In genomic region chr8:91685408-91685807, GRCm38 (mm10) we compare ENCODE assay signal across 12 mouse cellular contexts.
DNase-seq lines count a peak whose midpoint lies in the region; ATAC-seq and TF ChIP-seq lines count a peak whose summit lies in the region.
"Had no signal": no experiment of that assay in that cellular context is flagged by ENCODE, and none has a peak within 500 bp of the region (broad histone marks: within the 10 kb centered on the region; RNA-seq: fewer than 3 reads in every experiment).

No protein-coding gene starts in this region.

- no peak overlapping the region for H3K27ac ChIP-seq in gastrocnemius, adult 2 months
- no peak overlapping the region for H3K27ac ChIP-seq in intestine, postnatal 0 days (ENCODE audit: low read depth, low read length)
- H3K27ac ChIP-seq in intestine, embryonic 16.5 days (ENCODE audit: low read length) = no peak overlapping the region
- H3K27ac ChIP-seq: intestine, embryonic 15.5 days; liver, embryonic 13.5 days; neural tube, embryonic 13.5 days had no signal

- intact Hi-C loops in gastrocnemius, adult 2 months (cut with DNase I) = no loop called here

- no peaks in the 10 kb centered on the region for H3K27me3 ChIP-seq in intestine, postnatal 0 days (replicated peaks; ENCODE audit: control insufficient read depth, insufficient read depth, low read length)
- H3K27me3 ChIP-seq in intestine, embryonic 16.5 days (replicated peaks; ENCODE audit: control insufficient read depth, insufficient read depth, low read length) = no peaks in the 10 kb centered on the region

- TF ChIP-seq CTCF in gastrocnemius, adult 2 months (IDR thresholded peaks at IDR 0.05) = peak; percentile 30; the same call in 1 of the 2 replicates
- TF ChIP-seq CTCF in intestine, postnatal 0 days (IDR thresholded peaks at IDR 0.05; ENCODE audit: low read depth) = peak; percentile 31

- no peak overlapping the region for H3K4me2 ChIP-seq in intestine, postnatal 0 days (replicated peaks; ENCODE audit: low read depth)
- H3K4me2 ChIP-seq in intestine, embryonic 16.5 days (ENCODE audit: low read depth, low read length) = no peak overlapping the region
- H3K4me2 ChIP-seq: intestine, embryonic 15.5 days; liver, embryonic 13.5 days; neural tube, embryonic 13.5 days had no signal

- H3K4me1 ChIP-seq in intestine, postnatal 0 days (replicated peaks; ENCODE audit: control insufficient read depth, insufficient read depth, low read length) = no peaks in the 10 kb centered on the region
- no peaks in the 10 kb centered on the region for H3K4me1 ChIP-seq in intestine, embryonic 16.5 days (ENCODE audit: control insufficient read depth, insufficient read depth, low read length)
- H3K4me1 ChIP-seq: intestine, embryonic 15.5 days; liver, embryonic 13.5 days had no signal

- peak; percentile 29 for DNase-seq in gastrocnemius, adult 2 months
- DNase-seq in gastrocnemius, postnatal 4 days (ENCODE audit: low spot score in 2 of 2) = no peak
- DNase-seq in lung, postnatal 10 days = peak; percentile 26
- DNase-seq in lung, postnatal 14 days = no peak
- DNase-seq in ovary, postnatal 10 days (ENCODE audit: low spot score) = no peak
- DNase-seq: adrenal gland, postnatal 25 days; gastrocnemius, postnatal 36 days; liver, embryonic 13.5 days had no signal

- no peak overlapping the region for H3K4me3 ChIP-seq in gastrocnemius, adult 2 months
- H3K4me3 ChIP-seq in intestine, postnatal 0 days (ENCODE audit: low read depth, low read length) = no peak overlapping the region
- H3K4me3 ChIP-seq in intestine, embryonic 16.5 days (ENCODE audit: low read length) = no peak overlapping the region
- H3K4me3 ChIP-seq: intestine, embryonic 15.5 days; liver, embryonic 13.5 days; neural tube, embryonic 13.5 days had no signal

- ATAC-seq in intestine, postnatal 0 days = no peak
- no peak for ATAC-seq in intestine, embryonic 16.5 days
- ATAC-seq: intestine, embryonic 15.5 days had no signal

- H3K9ac ChIP-seq in intestine, postnatal 0 days (ENCODE audit: low read depth, low read length) = no peak overlapping the region
- H3K9ac ChIP-seq in intestine, embryonic 16.5 days (ENCODE audit: low read depth, low read length) = no peak overlapping the region
- H3K9ac ChIP-seq: intestine, embryonic 15.5 days; liver, embryonic 13.5 days; neural tube, embryonic 13.5 days had no signal

- no peaks in the 10 kb centered on the region for H3K36me3 ChIP-seq in intestine, postnatal 0 days (ENCODE audit: control insufficient read depth, insufficient read depth)
- H3K36me3 ChIP-seq in intestine, embryonic 16.5 days (ENCODE audit: control insufficient read depth, insufficient read depth, low read length) = no peaks in the 10 kb centered on the region
- H3K36me3 ChIP-seq: intestine, embryonic 15.5 days; liver, embryonic 13.5 days; neural tube, embryonic 13.5 days had no signal

- 48% methylated on average over 3 of the region's 3 CpGs for WGBS in intestine, postnatal 0 days
- 58% methylated on average over 3 of the region's 3 CpGs for WGBS in intestine, embryonic 16.5 days

- H3K9me3 ChIP-seq in intestine, postnatal 0 days (ENCODE audit: control insufficient read depth) = no peaks in the 10 kb centered on the region
- H3K9me3 ChIP-seq in intestine, embryonic 16.5 days (ENCODE audit: control insufficient read depth, low read length) = no peaks in the 10 kb centered on the region
- H3K9me3 ChIP-seq: intestine, embryonic 15.5 days; liver, embryonic 13.5 days; neural tube, embryonic 13.5 days had no signal

Comparison
In these comparisons a context has a peak if more than half of its experiments do, and no peak if none do; other contexts are left out.
1. DNase-seq: peak in gastrocnemius, adult 2 months (single experiment) and lung, postnatal 10 days (single experiment); none in gastrocnemius, postnatal 4 days (0 of 2), lung, postnatal 14 days (single experiment) and ovary, postnatal 10 days (single experiment).